Mouse (Mus musculus): ENCODE results near the gene Radil. TPM values are rescaled to one million over a fixed set of nuclear protein-coding genes. Genes with fewer than 3 reads are reported as not detected.
A peak's percentile ranks its signal among the peaks of the same experiment; 100 is the strongest.

The Radil gene
- total and polyA plus RNA-seq, 3 experiments, result 1.7 to 2.3 (median 2.2) TPM

GRCm38 (mm10) chr5:142583616-142584126, 32.8 kb upstream of the Radil start:
- no peaks in the 10 kb centered on the region for H3K79me2 ChIP-seq (replicated peaks; ENCODE audit: control insufficient read depth, insufficient read depth, low read length)
- H3K4me3 ChIP-seq, result no peak overlapping the region
- no peak for DNase-seq
- no peak for TF ChIP-seq CTCF (IDR thresholded peaks at IDR 0.05)
- TF ChIP-seq EP300 (IDR thresholded peaks at IDR 0.05; ENCODE audit: insufficient read depth, low read depth, low read length), result no peak
- no peak for TF ChIP-seq POLR2A (IDR thresholded peaks at IDR 0.05; ENCODE audit: insufficient read depth, low read depth, low read length)
- H3K9ac ChIP-seq (ENCODE audit: low read depth, low read length), result no peak overlapping the region
- 36% methylated on average over 14 of the region's 14 CpGs for WGBS
- H3K36me3 ChIP-seq (ENCODE audit: control insufficient read depth, insufficient read depth, low read length), result no peaks in the 10 kb centered on the region
- H3K4me1 ChIP-seq (ENCODE audit: control insufficient read depth, insufficient read depth, low read length), result no peaks in the 10 kb centered on the region
- intact Hi-C loops (cut with DNase I), result loop anchor here (5.0 kb wide), 1 partner anchor 34 kb away; no protein-coding TSS in a partner anchor
- H3K27ac ChIP-seq, result no peak overlapping the region
- H3K27me3 ChIP-seq (ENCODE audit: control insufficient read depth, insufficient read depth, low read length), result no peaks in the 10 kb centered on the region

DNA sequence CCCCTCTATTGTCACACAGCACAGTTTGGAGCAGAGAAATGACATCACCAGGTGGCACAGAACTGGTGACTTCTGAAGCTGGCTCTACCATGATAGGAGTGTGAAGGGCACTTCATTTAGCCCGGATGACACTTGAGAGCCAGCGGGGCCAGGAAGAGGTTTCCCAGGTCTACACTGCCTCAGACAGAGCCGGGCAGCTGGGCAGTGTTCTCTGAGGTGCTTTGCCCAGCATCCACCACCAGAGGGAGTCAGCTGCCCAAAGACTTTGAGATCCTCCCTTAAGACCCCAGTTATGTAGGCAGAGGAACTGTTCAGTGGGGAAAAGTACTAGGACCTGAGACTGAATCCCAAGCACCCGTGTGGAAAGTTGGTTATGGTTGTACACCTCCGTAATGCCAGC, 30.6 kb upstream of the Radil start:
- Histone ChIP-seq H3K27me3 (ENCODE audit: control insufficient read depth, insufficient read depth, low read length) (no peaks in the 10 kb centered on the region), H3K36me3 (ENCODE audit: control insufficient read depth, insufficient read depth, low read length) (no peaks in the 10 kb centered on the region), H3K4me3 (no peak overlapping the region), H3K4me1 (ENCODE audit: control insufficient read depth, insufficient read depth, low read length) (no peaks in the 10 kb centered on the region), H3K27ac (no peak overlapping the region), H3K79me2 (replicated peaks; ENCODE audit: control insufficient read depth, insufficient read depth, low read length) (no peaks in the 10 kb centered on the region), H3K9ac (ENCODE audit: low read depth, low read length) (no peak overlapping the region)
- WGBS, result 15% methylated on average over 5 of the region's 5 CpGs
- peak in 1 of 2 experiments; percentile 29 for DNase-seq
- TF ChIP-seq POLR2A (IDR thresholded peaks at IDR 0.05; ENCODE audit: insufficient read depth, low read depth, low read length), result no peak
- TF ChIP-seq CTCF (IDR thresholded peaks at IDR 0.05), result peak; percentile 76
- TF ChIP-seq EP300 (IDR thresholded peaks at IDR 0.05; ENCODE audit: insufficient read depth, low read depth, low read length), result no peak
- intact Hi-C loops (cut with DNase I), result loop anchor here (1.0 to 5.0 kb wide), 2 partner anchors 36 to 137 kb away; no protein-coding TSS in a partner anchor

- 85% methylated on average over 10 of the region's 10 CpGs for WGBS
- Histone ChIP-seq H3K4me1 (ENCODE audit: control insufficient read depth, insufficient read depth, low read length) (no peaks in the 10 kb centered on the region), H3K9ac (ENCODE audit: low read depth, low read length) (no peak overlapping the region), H3K27ac (no peak overlapping the region), H3K79me2 (replicated peaks; ENCODE audit: control insufficient read depth, insufficient read depth, low read length) (no peaks in the 10 kb centered on the region), H3K36me3 (ENCODE audit: control insufficient read depth, insufficient read depth, low read length) (no peaks in the 10 kb centered on the region), H3K4me3 (no peak overlapping the region), H3K27me3 (ENCODE audit: control insufficient read depth, insufficient read depth, low read length) (no peaks in the 10 kb centered on the region)
- intact Hi-C loops (cut with DNase I), result no loop called here
- no peak for DNase-seq
- TF ChIP-seq POLR2A (IDR thresholded peaks at IDR 0.05; ENCODE audit: insufficient read depth, low read depth, low read length) (no peak), EP300 (IDR thresholded peaks at IDR 0.05; ENCODE audit: insufficient read depth, low read depth, low read length) (no peak), CTCF (IDR thresholded peaks at IDR 0.05) (no peak)
These were observed 27.3 kb upstream of the Radil start for GRCm38 (mm10) chr5:142578192-142578591.

- Histone ChIP-seq H3K4me3 (no peak overlapping the region), H3K27ac (no peak overlapping the region), H3K79me2 (replicated peaks; ENCODE audit: control insufficient read depth, insufficient read depth, low read length) (no peaks in the 10 kb centered on the region), H3K27me3 (ENCODE audit: control insufficient read depth, insufficient read depth, low read length) (no peaks in the 10 kb centered on the region), H3K9ac (ENCODE audit: low read depth, low read length) (no peak overlapping the region), H3K4me1 (ENCODE audit: control insufficient read depth, insufficient read depth, low read length) (no peaks in the 10 kb centered on the region), H3K36me3 (ENCODE audit: control insufficient read depth, insufficient read depth, low read length) (no peaks in the 10 kb centered on the region)
- DNase-seq, result no peak
- TF ChIP-seq EP300 (IDR thresholded peaks at IDR 0.05; ENCODE audit: insufficient read depth, low read depth, low read length) (no peak), POLR2A (IDR thresholded peaks at IDR 0.05; ENCODE audit: insufficient read depth, low read depth, low read length) (no peak)
- intact Hi-C loops (cut with DNase I), result no loop called here
- WGBS, result 36% methylated on average over 7 of the region's 7 CpGs
These were observed 25.9 kb upstream of the Radil start for GRCm38 (mm10) chr5:142576832-142577231.

- H3K4me3 ChIP-seq, result no peak overlapping the region
- H3K27me3 ChIP-seq (ENCODE audit: control insufficient read depth, insufficient read depth, low read length), result no peaks in the 10 kb centered on the region
- no peaks in the 10 kb centered on the region for H3K4me1 ChIP-seq (ENCODE audit: control insufficient read depth, insufficient read depth, low read length)
- H3K79me2 ChIP-seq (replicated peaks; ENCODE audit: control insufficient read depth, insufficient read depth, low read length), result no peaks in the 10 kb centered on the region
- H3K36me3 ChIP-seq (ENCODE audit: control insufficient read depth, insufficient read depth, low read length), result no peaks in the 10 kb centered on the region
- no peak overlapping the region for H3K9ac ChIP-seq (ENCODE audit: low read depth, low read length)
- 68% methylated on average over 8 of the region's 8 CpGs for WGBS
- H3K27ac ChIP-seq, result no peak overlapping the region
- no peak for DNase-seq
- TF ChIP-seq POLR2A (IDR thresholded peaks at IDR 0.05; ENCODE audit: insufficient read depth, low read depth, low read length) (no peak), CTCF (IDR thresholded peaks at IDR 0.05) (no peak), EP300 (IDR thresholded peaks at IDR 0.05; ENCODE audit: insufficient read depth, low read depth, low read length) (no peak)
- intact Hi-C loops (cut with DNase I), result no loop called here
These were observed 23.6 kb upstream of the Radil start for GRCm38 (mm10) chr5:142574323-142575057.

DNA sequence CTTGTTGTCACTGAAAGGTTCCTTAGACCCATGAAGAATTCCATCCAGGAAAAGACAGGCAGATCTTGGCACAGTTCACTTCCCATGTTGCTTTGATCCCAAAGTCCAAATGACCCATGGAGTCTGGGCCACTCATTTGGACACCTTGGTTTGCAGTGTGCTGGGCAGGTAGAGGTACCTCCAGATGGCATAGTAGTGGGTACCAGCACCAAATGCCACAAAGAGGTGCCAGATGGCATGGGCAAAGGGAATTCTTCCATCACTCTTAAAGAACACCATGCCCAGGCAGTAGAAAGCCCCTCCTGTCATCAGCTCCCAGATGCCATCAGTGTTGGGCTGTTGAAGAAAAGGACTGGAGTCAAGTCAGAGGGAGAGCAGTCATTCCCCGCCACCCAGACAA, 13.7 kb upstream of the Radil start:
- no peaks in the 10 kb centered on the region for H3K36me3 ChIP-seq (ENCODE audit: control insufficient read depth, insufficient read depth, low read length)
- WGBS, result 78% methylated on average over 1 of the region's 1 CpGs
- H3K27ac ChIP-seq, result no peak overlapping the region
- H3K4me1 ChIP-seq (ENCODE audit: control insufficient read depth, insufficient read depth, low read length), result no peaks in the 10 kb centered on the region
- no peak overlapping the region for H3K4me3 ChIP-seq
- DNase-seq, result no peak
- TF ChIP-seq POLR2A (IDR thresholded peaks at IDR 0.05; ENCODE audit: insufficient read depth, low read depth, low read length) (no peak), CTCF (IDR thresholded peaks at IDR 0.05) (no peak), EP300 (IDR thresholded peaks at IDR 0.05; ENCODE audit: insufficient read depth, low read depth, low read length) (no peak)
- H3K9ac ChIP-seq (ENCODE audit: low read depth, low read length), result no peak overlapping the region
- no peaks in the 10 kb centered on the region for H3K79me2 ChIP-seq (replicated peaks; ENCODE audit: control insufficient read depth, insufficient read depth, low read length)
- no peaks in the 10 kb centered on the region for H3K27me3 ChIP-seq (ENCODE audit: control insufficient read depth, insufficient read depth, low read length)
- intact Hi-C loops (cut with DNase I), result no loop called here
